Mouse (Mus musculus) right cerebral cortex, adult 18-20 months (tissue): ENCODE measurements at regions not wholly inside any gene's neighbourhood (a gene's known extent, or its start where the extent isn't known, plus 50 kb on each side); places are given as distances from the start of the nearest gene placed in this dataset.
A peak's percentile ranks its signal among the peaks of the same experiment; 100 is the strongest.

Source experiments
- DNase-seq: peaks from one replicate; pipeline ENCODE4 v3.0.0; 2022; ENCODE audit warnings: mixed read lengths

GRCm38 (mm10) chr15:65347277-65347676, 332.6 kb upstream of the Gm21961 start:
- DNase-seq: no peak

- DNase-seq: peak; percentile 3
Measured at GRCm38 (mm10) chr15:65342501-65342900, 327.8 kb upstream of the Gm21961 start.

- DNase-seq: no peak
Measured at GRCm38 (mm10) chr15:65334076-65334475, 319.4 kb upstream of the Gm21961 start.

GRCm38 (mm10) chr15:65308066-65308465, 293.4 kb upstream of the Gm21961 start:
- DNase-seq: peak; percentile 19

- no peak for DNase-seq
Measured at GRCm38 (mm10) chr15:65258816-65259215, 244.1 kb upstream of the Gm21961 start.

- no peak for DNase-seq
Measured at GRCm38 (mm10) chr15:65222504-65222903, 207.8 kb upstream of the Gm21961 start.

- no peak for DNase-seq
Measured at GRCm38 (mm10) chr15:65217908-65218307, 203.2 kb upstream of the Gm21961 start.

GRCm38 (mm10) chr15:65196307-65196706, 181.6 kb upstream of the Gm21961 start:
- DNase-seq: no peak

GRCm38 (mm10) chr15:65193654-65194053, 178.9 kb upstream of the Gm21961 start:
- no peak for DNase-seq
